Mouse (Mus musculus) lung, adult 18-20 months (tissue): ENCODE measurements around the gene Kank4.
A peak's percentile ranks its signal among the peaks of the same experiment; 100 is the strongest.
"Not testable (repeated sequence)": the region's sequence is repeated elsewhere in the genome, so short reads cannot be mapped to it uniquely, and the experiment has no call there.

Experiments
- DNase-seq, 2 experiments: peaks; one replicate each; pipeline ENCODE4 v3.0.0; 2022; ENCODE audit warnings: mixed read lengths in 2 of 2

The Kank4 gene

GRCm38 (mm10) chr4:98773785-98774184 is 43.6 kb downstream of the Kank4 start:
- DNase-seq, result no peak

- DNase-seq, result no peak
Observed at GRCm38 (mm10) chr4:98767134-98768133, 49.9 kb downstream of the Kank4 start.

GRCm38 (mm10) chr4:98758872-98759518 is 58.3 kb downstream of the Kank4 start:
- no peak for DNase-seq

GRCm38 (mm10) chr4:98758012-98758821 is 59.1 kb downstream of the Kank4 start:
- DNase-seq, result no peak

GRCm38 (mm10) chr4:98756141-98756540 is 61.2 kb downstream of the Kank4 start:
- DNase-seq, result no peak

GRCm38 (mm10) chr4:98754456-98754855 is 62.9 kb downstream of the Kank4 start:
- no peak for DNase-seq

- DNase-seq, result no peak
Observed at GRCm38 (mm10) chr4:98743906-98744210, 73.5 kb downstream of the Kank4 start.

- DNase-seq, result no peak
Observed at GRCm38 (mm10) chr4:98743209-98743905, 74.0 kb downstream of the Kank4 start.

- DNase-seq, result no peak
Observed at GRCm38 (mm10) chr4:98739753-98740152, 77.6 kb downstream of the Kank4 start.

- no peak for DNase-seq
Observed at GRCm38 (mm10) chr4:98733660-98734059, 83.7 kb downstream of the Kank4 start.

GRCm38 (mm10) chr4:98728716-98729115 is 88.6 kb downstream of the Kank4 start:
- no peak for DNase-seq

- DNase-seq, result no peak
Observed at GRCm38 (mm10) chr4:98727959-98728347, 89.4 kb downstream of the Kank4 start.

- no peak for DNase-seq
Observed at GRCm38 (mm10) chr4:98727295-98727958, 89.9 kb downstream of the Kank4 start.

- no peak for DNase-seq
Observed at GRCm38 (mm10) chr4:98726590-98727237, 90.6 kb downstream of the Kank4 start, which contains the start of gene L1td1. Gene L1td1, plus strand, starts transcription at chr4:98726734.

- no peak for DNase-seq
Observed at GRCm38 (mm10) chr4:98725439-98725838, 91.9 kb downstream of the Kank4 start.

- DNase-seq, result not testable (repeated sequence)
Observed at GRCm38 (mm10) chr4:98724682-98725081, 92.7 kb downstream of the Kank4 start.

- peak; percentile 38 to 41 for DNase-seq
Observed at GRCm38 (mm10) chr4:98722454-98722853, 94.9 kb downstream of the Kank4 start.

GRCm38 (mm10) chr4:98718547-98718917 is 98.8 kb downstream of the Kank4 start:
- DNase-seq, result no peak

GRCm38 (mm10) chr4:98717735-98718546 is 99.4 kb downstream of the Kank4 start:
- no peak for DNase-seq

GRCm38 (mm10) chr4:98710891-98711290 is 106.4 kb downstream of the Kank4 start:
- DNase-seq, result no peak
